Mouse (Mus musculus): ENCODE measurements at regions not wholly inside any gene's neighbourhood (a gene's known extent, or its start where the extent isn't known, plus 50 kb on each side); places are given as distances from the start of the nearest gene placed in this dataset.

GRCm38 (mm10) chr11:89932231-89932865 is 70.3 kb downstream of the Pctp start:
- Histone ChIP-seq H3K9ac (ENCODE audit: insufficient read depth, low read depth) (no peak overlapping the region), H3K4me2 (ENCODE audit: insufficient read depth, low read depth, poor library complexity, severe bottlenecking) (no peak overlapping the region), H3K27me3 (replicated peaks) (peaks cover 1% of the 10 kb centered on the region), H3K79me2 (replicated peaks; ENCODE audit: control insufficient read depth, extremely low read depth, insufficient read depth, poor library complexity, severe bottlenecking) (no peaks in the 10 kb centered on the region), H3K27ac (ENCODE audit: insufficient read depth, low read depth) (no peak overlapping the region), H3K36me3 (replicated peaks in 1 of 2; ENCODE audit: control insufficient read depth in 1 of 2, insufficient read depth in 1 of 2, low read length in 1 of 2) (no peaks in the 10 kb centered on the region), H3K9me3 (replicated peaks; ENCODE audit: low read length) (no peaks in the 10 kb centered on the region), H3K4me3 (replicated peaks in 1 of 3; ENCODE audit: low read depth in 2 of 3, low read length in 2 of 3, poor library complexity in 1 of 3) (no peak overlapping the region), H3K4me1 (ENCODE audit: control insufficient read depth in 1 of 2, insufficient read depth in 2 of 2) (peaks cover 0 to 11% of the 10 kb centered on the region in 2 experiments; a peak in 2 of 4 replicates)
- dilution Hi-C loops (cut with MboI; ENCODE audit: extremely low pct_ligation_motif_present, extremely low pct_unique_long_range_greater_than_20kb, low sequenced_read_pairs) (no loop called here), in situ Hi-C loops (cut with MboI; ENCODE audit: low pct_ligation_motif_present, low pct_unique_long_range_greater_than_20kb, low sequenced_read_pairs) (no loop called here)
- no peak for DNase-seq (ENCODE audit: extremely low read depth)
- TF ChIP-seq CHD1 (IDR thresholded peaks at IDR 0.05; ENCODE audit: low read depth, low read length) (no peak), HCFC1 (IDR thresholded peaks at IDR 0.05; ENCODE audit: low read depth, low read length) (no peak), GABPA (IDR thresholded peaks at IDR 0.05; ENCODE audit: insufficient replicate concordance, low read depth, low read length) (no peak), TBP (conservative IDR thresholded peaks at IDR 0.05; ENCODE audit: low read depth, low read length) (no peak), ZC3H11A (IDR thresholded peaks at IDR 0.05; ENCODE audit: low read depth, low read length) (no peak), MAX (IDR thresholded peaks at IDR 0.05; ENCODE audit: low read length) (no peak), RAD21 (IDR thresholded peaks at IDR 0.05; ENCODE audit: low read depth, low read length) (no peak)

- no peak overlapping the region for H3K4me3 ChIP-seq (replicated peaks in 1 of 3; ENCODE audit: low read depth in 2 of 3, low read length in 2 of 3, poor library complexity in 1 of 3)
- in situ Hi-C loops (cut with MboI; ENCODE audit: low pct_ligation_motif_present, low pct_unique_long_range_greater_than_20kb, low sequenced_read_pairs), result loop anchor here (10.0 kb wide), 1 partner anchor 235 kb away; no protein-coding TSS in a partner anchor
Observed at GRCm38 (mm10) chr11:89929115-89929988, 73.3 kb downstream of the Pctp start.

More at GRCm38 (mm10) chr11:89929115-89929988, 73.3 kb downstream of the Pctp start:
- DNase-seq (ENCODE audit: extremely low read depth), result no peak
- H3K9ac ChIP-seq (ENCODE audit: insufficient read depth, low read depth), result no peak overlapping the region
- H3K4me2 ChIP-seq (ENCODE audit: insufficient read depth, low read depth, poor library complexity, severe bottlenecking), result peak overlapping the region; percentile 63
- no peak for TF ChIP-seq GABPA (IDR thresholded peaks at IDR 0.05; ENCODE audit: insufficient replicate concordance, low read depth, low read length)
- TF ChIP-seq CHD2 (IDR thresholded peaks at IDR 0.05; ENCODE audit: low read length), result no peak
- no peak for TF ChIP-seq ZC3H11A (IDR thresholded peaks at IDR 0.05; ENCODE audit: low read depth, low read length)
- no peak for TF ChIP-seq PAX5 (IDR thresholded peaks at IDR 0.05; ENCODE audit: low read length)
- no peak for TF ChIP-seq HCFC1 (IDR thresholded peaks at IDR 0.05; ENCODE audit: low read depth, low read length)
- TF ChIP-seq KAT2A (IDR thresholded peaks at IDR 0.05; ENCODE audit: insufficient replicate concordance, low read length), result no peak
- TF ChIP-seq MXI1 (IDR thresholded peaks at IDR 0.05; ENCODE audit: low read depth, low read length), result no peak
- no peak for TF ChIP-seq RAD21 (IDR thresholded peaks at IDR 0.05; ENCODE audit: low read depth, low read length)
- no peak for TF ChIP-seq CHD1 (IDR thresholded peaks at IDR 0.05; ENCODE audit: low read depth, low read length)
- TF ChIP-seq ETS1 (conservative IDR thresholded peaks at IDR 0.05; ENCODE audit: low read depth, low read length), result no peak
- no peak for TF ChIP-seq POLR2AphosphoS2 (IDR thresholded peaks at IDR 0.05; ENCODE audit: low read depth, low read length)
- TF ChIP-seq SIN3A (IDR thresholded peaks at IDR 0.05; ENCODE audit: low read length), result no peak
- TF ChIP-seq TBP (conservative IDR thresholded peaks at IDR 0.05; ENCODE audit: low read depth, low read length), result no peak
- TF ChIP-seq NRF1 (IDR thresholded peaks at IDR 0.05; ENCODE audit: low read depth, low read length), result no peak
- dilution Hi-C loops (cut with MboI; ENCODE audit: extremely low pct_ligation_motif_present, extremely low pct_unique_long_range_greater_than_20kb, low sequenced_read_pairs), result no loop called here
- H3K79me2 ChIP-seq (replicated peaks; ENCODE audit: control insufficient read depth, extremely low read depth, insufficient read depth, poor library complexity, severe bottlenecking), result no peaks in the 10 kb centered on the region
- no peaks in the 10 kb centered on the region for H3K9me3 ChIP-seq (replicated peaks; ENCODE audit: low read length)
- no peaks in the 10 kb centered on the region for H3K36me3 ChIP-seq (replicated peaks in 1 of 2; ENCODE audit: control insufficient read depth in 1 of 2, insufficient read depth in 1 of 2, low read length in 1 of 2)
- H3K27ac ChIP-seq (ENCODE audit: insufficient read depth, low read depth), result no peak overlapping the region
- H3K4me1 ChIP-seq (ENCODE audit: control insufficient read depth in 1 of 2, insufficient read depth in 2 of 2), result 0 out of 4 replicates have a peak, but pooled peaks cover 0 to 7% of the 10 kb centered on the region in 2 experiments
- H3K27me3 ChIP-seq (replicated peaks), result peaks cover 1% of the 10 kb centered on the region

Data from CH12.LX (cell line).